Mouse (Mus musculus): Measurements from ENCODE around the gene Gm5155. TPM values are rescaled to one million over a fixed set of nuclear protein-coding genes. Genes with fewer than 3 reads are reported as not detected.

Gene Gm5155
- not detected in 2 replicates for polyA plus RNA-seq (2021; fragmentation: Nextera tagmentation)
- long read RNA-seq, experiment 1, result 0 reads
- long read RNA-seq, experiment 2, result 0 reads

DNA sequence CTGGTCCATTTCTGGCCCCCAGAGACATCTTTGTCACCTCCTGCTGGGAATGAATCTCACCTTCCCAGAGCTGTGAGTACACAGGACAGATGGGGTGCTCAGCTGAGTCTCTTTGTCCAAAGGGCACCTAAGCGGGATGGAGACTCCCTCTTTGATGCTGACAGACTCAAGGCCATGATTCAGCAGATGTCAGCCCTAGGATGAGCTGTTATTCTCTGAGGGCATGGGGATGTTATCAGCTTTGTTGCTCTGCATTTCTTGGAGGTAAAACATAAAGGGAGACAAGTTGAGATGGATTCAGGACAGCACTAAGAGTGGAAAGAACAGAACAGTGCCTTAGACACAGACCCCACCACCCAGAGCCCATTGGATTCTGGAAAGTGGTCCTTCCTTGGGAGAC lies at the start of gene Gm5155:
Gm5155 (plus strand) TSS at position 301 of the 400 bp plus-strand sequence.

Other genes with a start within 250 kb of the Gm5155 start
- gene Ceacam5, start 158.5 kb upstream of the Gm5155 start, polyA plus RNA-seq (2021; fragmentation: Nextera tagmentation), result not detected in 2 replicates
- gene Ceacam14, start 59.1 kb upstream of the Gm5155 start, polyA plus RNA-seq (2021; fragmentation: Nextera tagmentation), result not detected in 2 replicates
- gene Ceacam11, start 100.4 kb downstream of the Gm5155 start, polyA plus RNA-seq (2021; fragmentation: Nextera tagmentation), result not detected in 2 replicates
- gene Ceacam13, start 138.1 kb downstream of the Gm5155 start, polyA plus RNA-seq (2021; fragmentation: Nextera tagmentation), result not detected in 2 replicates
- not detected in 2 replicates for gene Ceacam12, start 194.2 kb downstream of the Gm5155 start, polyA plus RNA-seq (2021; fragmentation: Nextera tagmentation)